Mouse (Mus musculus) bone marrow, adult 2 months (tissue): Measurements from ENCODE around the gene Pla2g2e.

Experiments used
- CTCF ChIP-seq: fragments of 200-500 bp; IDR thresholded peaks from 2 replicates; pipeline ENCODE4 v1.5.1; 2011; ENCODE audit warnings: low read length, control low read depth; ENCODE audit not compliant: control insufficient read depth, insufficient read depth
- POLR2A ChIP-seq: fragments of 200-500 bp; IDR thresholded peaks from 2 replicates; pipeline ENCODE4 v1.6.1; 2011; ENCODE audit warnings: low read depth, mild to moderate bottlenecking, control low read depth, low read length, borderline replicate concordance; ENCODE audit not compliant: control insufficient read depth

DNA sequence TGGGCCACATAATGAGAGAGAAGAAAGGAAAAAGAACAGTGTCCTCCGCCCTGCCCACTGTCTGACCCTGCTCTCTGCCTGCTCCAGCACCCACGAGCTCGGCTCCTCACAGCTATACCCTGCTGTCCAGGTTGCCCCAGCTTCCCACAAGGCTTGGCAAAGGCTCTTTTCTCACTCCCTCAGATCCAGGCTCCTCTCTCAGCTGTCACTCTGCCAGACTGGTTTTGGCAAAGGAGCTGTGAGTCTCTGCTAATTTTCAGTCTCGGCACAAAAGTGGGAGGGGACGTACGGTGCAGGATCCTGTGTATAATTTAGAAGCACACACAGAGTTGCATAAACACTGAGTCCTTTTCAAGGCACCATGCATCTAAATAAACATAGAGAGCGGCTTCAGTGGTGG, 36.4 kb upstream of the Pla2g2e start:
- no peak for TF ChIP-seq CTCF
- TF ChIP-seq POLR2A, result no peak
